Mouse (Mus musculus): ENCODE results near the gene Adcy7. TPM values are rescaled to one million over a fixed set of nuclear protein-coding genes. Genes with fewer than 3 reads are reported as not detected.

The Adcy7 gene
- polyA plus RNA-seq, 1 experiment from 2014 or later = 2.2 TPM

GRCm38 (mm10) chr8:88280904-88281303 lies 8.7 kb downstream of the Adcy7 start:
- no peak overlapping the region for H3K27ac ChIP-seq (replicated peaks)
- no peaks in the 10 kb centered on the region for H3K36me3 ChIP-seq
- no peak for DNase-seq (ENCODE audit: low spot score)
- H3K4me1 ChIP-seq = peaks cover 4% of the 10 kb centered on the region; the same call in 1 of the 2 replicates
- H3K9me3 ChIP-seq (replicated peaks) = no peaks in the 10 kb centered on the region
- H3K27me3 ChIP-seq (ENCODE audit: low read depth, poor library complexity, severe bottlenecking) = peaks cover 2% of the 10 kb centered on the region; the same call in 1 of the 2 replicates
- 90% methylated on average over 7 of the region's 7 CpGs for WGBS
- H3K4me3 ChIP-seq = no peak overlapping the region

- peaks cover 4% of the 10 kb centered on the region; the same call in 1 of the 2 replicates for H3K4me1 ChIP-seq
- H3K27me3 ChIP-seq (ENCODE audit: low read depth, poor library complexity, severe bottlenecking) = no peaks in the 10 kb centered on the region
- no peak overlapping the region for H3K4me3 ChIP-seq
- 61% methylated on average over 8 of the region's 8 CpGs for WGBS
- no peaks in the 10 kb centered on the region for H3K9me3 ChIP-seq (replicated peaks)
- no peak for DNase-seq (ENCODE audit: low spot score)
- no peak overlapping the region; the same call in 1 of the 2 replicates for H3K27ac ChIP-seq (replicated peaks)
- H3K36me3 ChIP-seq = no peaks in the 10 kb centered on the region
These were observed 10.5 kb downstream of the Adcy7 start for GRCm38 (mm10) chr8:88282684-88283083.

GRCm38 (mm10) chr8:88283243-88284115 lies 11.3 kb downstream of the Adcy7 start:
- WGBS = 88% methylated on average over 13 of the region's 13 CpGs
- no peak overlapping the region for H3K4me3 ChIP-seq

GRCm38 (mm10) chr8:88284738-88285137 lies 12.5 kb downstream of the Adcy7 start:
- 70% methylated on average over 7 of the region's 7 CpGs for WGBS
- Histone ChIP-seq H3K27me3 (ENCODE audit: low read depth, poor library complexity, severe bottlenecking) (no peaks in the 10 kb centered on the region), H3K9me3 (replicated peaks) (no peaks in the 10 kb centered on the region), H3K4me3 (no peak overlapping the region), H3K4me1 (peaks cover 4% of the 10 kb centered on the region; the same call in 1 of the 2 replicates), H3K36me3 (no peaks in the 10 kb centered on the region), H3K27ac (replicated peaks) (no peak overlapping the region)
- no peak for DNase-seq (ENCODE audit: low spot score)

More at GRCm38 (mm10) chr8:88283243-88284115, 11.3 kb downstream of the Adcy7 start:
- no peak for DNase-seq (ENCODE audit: low spot score)
- Histone ChIP-seq H3K9me3 (replicated peaks) (no peaks in the 10 kb centered on the region), H3K36me3 (no peaks in the 10 kb centered on the region), H3K4me1 (peaks cover 4% of the 10 kb centered on the region; the same call in 1 of the 2 replicates), H3K27me3 (ENCODE audit: low read depth, poor library complexity, severe bottlenecking) (no peaks in the 10 kb centered on the region), H3K27ac (replicated peaks) (no peak overlapping the region; the same call in 1 of the 2 replicates)

- H3K4me3 ChIP-seq = no peak overlapping the region
- no peaks in the 10 kb centered on the region for H3K9me3 ChIP-seq (replicated peaks)
- 85% methylated on average over 8 of the region's 8 CpGs for WGBS
- no peaks in the 10 kb centered on the region for H3K36me3 ChIP-seq
- no peak overlapping the region for H3K27ac ChIP-seq (replicated peaks)
- H3K27me3 ChIP-seq (ENCODE audit: low read depth, poor library complexity, severe bottlenecking) = no peaks in the 10 kb centered on the region
- peaks cover 4% of the 10 kb centered on the region; the same call in 1 of the 2 replicates for H3K4me1 ChIP-seq
- no peak for DNase-seq (ENCODE audit: low spot score)
These were observed 13.5 kb downstream of the Adcy7 start for GRCm38 (mm10) chr8:88285469-88286356.

- H3K27ac ChIP-seq (replicated peaks) = no peak overlapping the region
- H3K9me3 ChIP-seq (replicated peaks) = no peaks in the 10 kb centered on the region
- H3K27me3 ChIP-seq (ENCODE audit: low read depth, poor library complexity, severe bottlenecking) = no peaks in the 10 kb centered on the region
- no peak for DNase-seq (ENCODE audit: low spot score)
- H3K4me3 ChIP-seq = no peak overlapping the region
- H3K36me3 ChIP-seq = no peaks in the 10 kb centered on the region
- H3K4me1 ChIP-seq = peaks cover 4% of the 10 kb centered on the region; the same call in 1 of the 2 replicates
- WGBS = 94% methylated on average over 14 of the region's 14 CpGs
These were observed 14.3 kb downstream of the Adcy7 start for GRCm38 (mm10) chr8:88286421-88286960.

GRCm38 (mm10) chr8:88288622-88289242 lies 16.5 kb downstream of the Adcy7 start:
- no peak for DNase-seq (ENCODE audit: low spot score)
- peak overlapping the region; percentile 50 for H3K27ac ChIP-seq (replicated peaks)
- WGBS = 68% methylated on average over 12 of the region's 12 CpGs
- no peak overlapping the region for H3K4me3 ChIP-seq
- H3K9me3 ChIP-seq (replicated peaks) = no peaks in the 10 kb centered on the region
- H3K36me3 ChIP-seq = no peaks in the 10 kb centered on the region
- no peaks in the 10 kb centered on the region for H3K4me1 ChIP-seq
- H3K27me3 ChIP-seq (ENCODE audit: low read depth, poor library complexity, severe bottlenecking) = no peaks in the 10 kb centered on the region

- Histone ChIP-seq H3K4me3 (no peak overlapping the region), H3K36me3 (no peaks in the 10 kb centered on the region), H3K27me3 (ENCODE audit: low read depth, poor library complexity, severe bottlenecking) (no peaks in the 10 kb centered on the region), H3K27ac (replicated peaks) (no peak overlapping the region), H3K9me3 (replicated peaks) (no peaks in the 10 kb centered on the region), H3K4me1 (no peaks in the 10 kb centered on the region)
- 45% methylated on average over 1 of the region's 1 CpGs for WGBS
- DNase-seq (ENCODE audit: low spot score) = no peak
These were observed 17.7 kb downstream of the Adcy7 start for GRCm38 (mm10) chr8:88289901-88290300.

- no peak for DNase-seq (ENCODE audit: low spot score)
- Histone ChIP-seq H3K27me3 (ENCODE audit: low read depth, poor library complexity, severe bottlenecking) (no peaks in the 10 kb centered on the region), H3K27ac (replicated peaks) (no peak overlapping the region), H3K4me3 (no peak overlapping the region), H3K4me1 (no peaks in the 10 kb centered on the region), H3K36me3 (no peaks in the 10 kb centered on the region), H3K9me3 (replicated peaks) (no peaks in the 10 kb centered on the region)
- whole genome bisulfite sequencing = 88% methylated on average over 13 of the region's 13 CpGs
These were observed 18.4 kb downstream of the Adcy7 start for GRCm38 (mm10) chr8:88290326-88291304.

GRCm38 (mm10) chr8:88291305-88291690 lies 19.1 kb downstream of the Adcy7 start:
- Histone ChIP-seq H3K4me3 (no peak overlapping the region), H3K9me3 (replicated peaks) (no peaks in the 10 kb centered on the region), H3K27me3 (ENCODE audit: low read depth, poor library complexity, severe bottlenecking) (no peaks in the 10 kb centered on the region), H3K4me1 (no peaks in the 10 kb centered on the region), H3K36me3 (no peaks in the 10 kb centered on the region), H3K27ac (replicated peaks) (no peak overlapping the region)
- no peak for DNase-seq (ENCODE audit: low spot score)
- WGBS = 85% methylated on average over 11 of the region's 11 CpGs

- H3K4me3 ChIP-seq = no peak overlapping the region
- H3K9me3 ChIP-seq (replicated peaks) = no peaks in the 10 kb centered on the region
- H3K36me3 ChIP-seq = no peaks in the 10 kb centered on the region
- H3K27ac ChIP-seq (replicated peaks) = no peak overlapping the region
- no peaks in the 10 kb centered on the region for H3K4me1 ChIP-seq
- 90% methylated on average over 3 of the region's 3 CpGs for WGBS
- no peak for DNase-seq (ENCODE audit: low spot score)
- no peaks in the 10 kb centered on the region for H3K27me3 ChIP-seq (ENCODE audit: low read depth, poor library complexity, severe bottlenecking)
These were observed 20.7 kb downstream of the Adcy7 start for GRCm38 (mm10) chr8:88292926-88293325.

All from midbrain, embryonic 10.5 days (tissue).